Mouse (Mus musculus) testis, adult 2 months (tissue): ENCODE data around the gene Ube2e1. TPM values are rescaled to one million over a fixed set of nuclear protein-coding genes. Genes with fewer than 3 reads are reported as not detected.
"Not testable (repeated sequence)": the region's sequence is repeated elsewhere in the genome, so short reads cannot be mapped to it uniquely, and the experiment has no call there.

Experiments used
- H3K27ac ChIP-seq: fragments of 200-500 bp; 2 replicates; pipeline ENCODE4 v1.5.1; 2012; ENCODE audit warnings: low read depth, low read length; ENCODE audit not compliant: control insufficient read depth, insufficient read depth
- H3K27me3 ChIP-seq: fragments of 200-500 bp; 2 replicates; pipeline ENCODE4 v1.6.1; 2012; ENCODE audit warnings: mild to moderate bottlenecking, low read length, moderate library complexity; ENCODE audit not compliant: control insufficient read depth, insufficient read depth
- H3K36me3 ChIP-seq: fragments of 200-500 bp; 2 replicates; pipeline ENCODE4 v1.6.1; 2012; ENCODE audit warnings: mild to moderate bottlenecking, low read length; ENCODE audit not compliant: control insufficient read depth, insufficient read depth
- H3K4me1 ChIP-seq: fragments of 200-500 bp; 2 replicates; pipeline ENCODE4 v1.6.1; 2012; ENCODE audit warnings: low read length; ENCODE audit not compliant: control insufficient read depth, insufficient read depth
- H3K4me3 ChIP-seq: fragments of 200-500 bp; 2 replicates; pipeline ENCODE4 v1.5.1; 2012; ENCODE audit warnings: low read depth, mild to moderate bottlenecking, low read length, moderate library complexity, mixed read lengths; ENCODE audit not compliant: control insufficient read depth
- CTCF ChIP-seq: fragments of 200-500 bp; IDR thresholded peaks from 2 replicates; pipeline ENCODE4 v1.5.1; 2012; ENCODE audit warnings: low read depth, mild to moderate bottlenecking, inconsistent platforms, low read length, moderate library complexity; ENCODE audit not compliant: control insufficient read depth, insufficient read depth, insufficient replicate concordance
- POLR2A ChIP-seq: fragments of 200-500 bp; IDR thresholded peaks from 2 replicates; pipeline ENCODE4 v1.6.1; 2012; ENCODE audit warnings: low read depth, mild to moderate bottlenecking, inconsistent platforms, low read length, moderate library complexity; ENCODE audit not compliant: control insufficient read depth
- polyA plus RNA-seq: library from polyadenylated mRNA; depleted of rRNA; stranded (reverse); fragments of >200 nt; gene quantifications from 2 replicates; pipeline ENCODE4 v1.2.3, GENCODE M21; 2012

Gene Ube2e1
- polyA plus RNA-seq, 1 experiment: 27.3 TPM

DNA sequence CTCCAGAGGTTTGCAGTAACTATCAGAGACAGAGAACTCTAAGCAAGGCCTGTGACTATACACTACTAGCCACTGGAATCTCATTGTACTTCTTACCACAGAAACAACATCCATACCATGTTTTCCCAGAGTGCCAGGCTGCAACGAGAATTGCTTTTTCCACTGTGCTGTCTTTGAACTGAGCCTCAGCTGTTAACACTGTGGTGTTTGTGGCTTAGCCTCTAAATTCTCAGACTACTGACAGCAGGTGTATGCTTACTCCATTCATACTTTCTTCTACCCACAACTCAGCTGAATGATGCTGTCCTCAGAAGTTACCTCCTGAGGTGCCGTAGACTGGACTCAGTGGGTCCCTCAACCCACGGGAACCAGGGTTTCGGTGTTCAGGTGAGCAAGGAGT, 89.9 kb downstream of the Ube2e1 start:
- H3K4me1 ChIP-seq: peaks cover 4% of the 10 kb centered on the region
- TF ChIP-seq POLR2A (no peak), CTCF (no peak)
- no peak overlapping the region for H3K27ac ChIP-seq
- no peaks in the 10 kb centered on the region for H3K27me3 ChIP-seq
- no peaks in the 10 kb centered on the region for H3K36me3 ChIP-seq
- H3K4me3 ChIP-seq: no peak overlapping the region

DNA sequence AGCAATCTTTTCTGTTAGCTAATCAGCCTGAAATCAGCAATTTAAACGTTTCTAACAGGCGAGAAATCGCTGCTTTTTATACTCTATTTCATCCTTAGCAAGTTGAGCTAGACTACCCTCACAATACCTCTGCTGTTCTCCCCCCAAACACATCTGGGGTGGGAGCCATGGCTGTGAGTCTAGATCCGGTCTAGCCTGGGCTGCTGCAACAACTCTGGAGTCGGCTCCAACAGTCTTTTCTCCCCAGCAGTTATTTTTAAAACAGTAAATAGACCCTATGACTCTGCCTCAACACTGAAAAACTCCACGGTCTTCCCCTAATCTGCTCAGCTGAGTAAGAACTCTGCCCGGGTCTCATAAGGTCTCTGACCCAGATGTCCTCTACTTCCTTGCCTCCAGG, 91.5 kb downstream of the Ube2e1 start:
- H3K27ac ChIP-seq: no peak overlapping the region
- no peak overlapping the region for H3K4me3 ChIP-seq
- no peaks in the 10 kb centered on the region for H3K27me3 ChIP-seq
- peaks cover 4% of the 10 kb centered on the region for H3K4me1 ChIP-seq
- no peaks in the 10 kb centered on the region for H3K36me3 ChIP-seq
- TF ChIP-seq CTCF (no peak), POLR2A (no peak)

DNA sequence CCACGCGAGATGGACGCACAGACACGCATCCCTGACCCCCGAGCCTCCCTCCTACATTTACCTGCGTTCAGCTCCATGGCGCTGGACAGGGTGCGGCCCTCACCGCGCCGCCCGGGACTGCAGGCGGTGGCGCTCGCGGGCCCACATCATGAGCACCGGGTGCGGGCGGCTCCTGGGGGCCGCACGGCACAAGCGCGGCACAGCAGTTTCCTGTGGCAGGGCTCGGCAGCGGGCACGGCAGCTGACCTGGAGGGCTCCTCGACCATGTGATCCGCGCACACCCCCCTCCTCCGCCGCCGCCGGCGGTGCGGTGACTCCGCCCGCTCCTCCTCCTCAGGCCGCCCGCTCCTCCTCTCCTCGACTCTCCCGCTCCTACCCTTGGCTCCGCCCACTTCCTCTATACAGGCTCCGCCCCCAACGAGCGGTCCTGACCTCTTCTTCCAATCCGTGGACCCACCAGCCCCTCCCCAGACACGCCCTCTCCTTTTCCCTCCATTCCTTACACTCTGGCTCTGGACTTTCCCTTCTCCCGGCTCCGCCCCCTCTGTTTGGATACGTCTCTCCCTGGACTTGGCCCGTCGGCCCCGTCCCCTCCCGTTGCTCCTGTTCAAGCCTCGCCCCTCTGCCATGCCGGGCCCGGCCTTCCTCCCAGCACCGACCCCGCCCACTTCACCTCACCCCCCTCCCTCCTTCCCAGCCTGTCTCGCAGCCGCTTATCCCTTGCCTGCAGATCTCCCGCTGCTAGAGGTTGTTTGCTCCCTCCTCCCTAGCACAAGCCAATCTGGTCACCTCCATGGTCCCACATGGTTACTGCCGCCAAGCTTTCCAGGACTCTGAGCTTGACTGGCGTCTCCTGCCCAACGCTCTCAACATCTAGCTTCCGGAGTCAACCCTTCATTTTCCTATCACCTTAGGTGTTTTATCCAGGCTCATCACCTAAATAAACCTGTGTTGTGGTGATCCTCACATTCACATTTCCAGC, 92.6 kb downstream of the Ube2e1 start, which contains the start of gene Nr1d2:
TSS of gene Nr1d2 (minus strand) at position 378 of the 982 bp plus-strand sequence.
- Histone ChIP-seq H3K27me3 (no peaks in the 10 kb centered on the region), H3K36me3 (no peaks in the 10 kb centered on the region), H3K4me3 (peak within 1 kb of the TSS; percentile 96), H3K27ac (peak within 1 kb of the TSS; percentile 96), H3K4me1 (peaks cover 4% of the 10 kb centered on the region)
- TF ChIP-seq CTCF (no peak), POLR2A (peak; percentile 68)

DNA sequence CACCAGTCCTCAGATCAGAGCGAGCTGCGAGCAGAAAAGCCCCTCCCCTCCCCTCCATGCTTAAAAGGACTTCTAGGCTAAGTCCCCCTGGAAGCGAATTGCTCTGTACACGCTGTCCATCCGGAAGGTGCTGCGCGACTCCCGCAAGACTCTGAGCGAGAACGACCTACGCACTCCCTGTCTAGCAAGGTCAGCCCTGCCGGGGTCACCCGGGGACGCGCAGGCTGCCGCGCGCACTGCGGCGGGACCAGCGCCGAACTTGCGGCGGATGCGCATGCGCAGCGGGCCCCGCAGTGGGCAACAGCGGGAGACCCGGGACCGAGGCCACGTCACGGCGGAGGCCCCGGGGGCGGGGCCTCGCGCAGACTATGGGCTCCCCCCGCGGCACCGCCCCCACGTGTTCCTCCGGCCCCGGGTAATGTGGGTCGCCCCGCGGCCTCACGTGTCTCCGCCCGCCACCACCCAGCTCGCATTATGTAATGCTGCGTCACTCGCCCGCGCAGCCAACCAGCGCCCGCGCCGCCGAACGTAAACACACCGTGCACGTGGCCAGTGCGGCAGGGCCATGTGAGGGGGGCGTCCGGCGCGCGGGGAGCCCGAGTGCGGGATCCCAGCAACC, 93.4 kb downstream of the Ube2e1 start:
- peak overlapping the region; percentile 96 for H3K27ac ChIP-seq
- no peaks in the 10 kb centered on the region for H3K27me3 ChIP-seq
- H3K4me3 ChIP-seq: peak overlapping the region; percentile 96
- H3K36me3 ChIP-seq: no peaks in the 10 kb centered on the region
- H3K4me1 ChIP-seq: peaks cover 4% of the 10 kb centered on the region
- TF ChIP-seq CTCF (no peak), POLR2A (no peak)

DNA sequence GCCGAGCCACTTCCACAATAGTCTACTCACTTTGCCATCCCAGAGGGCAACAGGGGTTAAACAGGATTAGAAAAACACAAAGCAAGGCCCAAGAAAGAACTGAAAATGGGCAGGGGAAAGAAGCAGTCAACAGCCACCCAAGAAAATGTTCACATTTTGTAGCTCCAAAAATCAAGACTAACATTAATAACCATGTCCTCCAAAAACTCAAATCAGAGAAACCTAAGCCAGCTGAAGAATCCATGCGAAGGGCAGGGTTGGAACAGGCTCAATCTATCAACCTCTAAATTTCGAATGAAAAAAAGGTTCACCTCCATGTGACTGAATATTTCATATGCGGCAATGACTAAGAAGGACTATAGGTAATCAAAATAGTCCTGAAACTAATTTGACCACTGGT, 94.3 kb downstream of the Ube2e1 start:
- H3K27me3 ChIP-seq: no peaks in the 10 kb centered on the region
- H3K4me3 ChIP-seq: no peak overlapping the region
- no peak overlapping the region for H3K27ac ChIP-seq
- TF ChIP-seq POLR2A (no peak), CTCF (no peak)
- no peaks in the 10 kb centered on the region for H3K36me3 ChIP-seq
- peaks cover 4% of the 10 kb centered on the region for H3K4me1 ChIP-seq

DNA sequence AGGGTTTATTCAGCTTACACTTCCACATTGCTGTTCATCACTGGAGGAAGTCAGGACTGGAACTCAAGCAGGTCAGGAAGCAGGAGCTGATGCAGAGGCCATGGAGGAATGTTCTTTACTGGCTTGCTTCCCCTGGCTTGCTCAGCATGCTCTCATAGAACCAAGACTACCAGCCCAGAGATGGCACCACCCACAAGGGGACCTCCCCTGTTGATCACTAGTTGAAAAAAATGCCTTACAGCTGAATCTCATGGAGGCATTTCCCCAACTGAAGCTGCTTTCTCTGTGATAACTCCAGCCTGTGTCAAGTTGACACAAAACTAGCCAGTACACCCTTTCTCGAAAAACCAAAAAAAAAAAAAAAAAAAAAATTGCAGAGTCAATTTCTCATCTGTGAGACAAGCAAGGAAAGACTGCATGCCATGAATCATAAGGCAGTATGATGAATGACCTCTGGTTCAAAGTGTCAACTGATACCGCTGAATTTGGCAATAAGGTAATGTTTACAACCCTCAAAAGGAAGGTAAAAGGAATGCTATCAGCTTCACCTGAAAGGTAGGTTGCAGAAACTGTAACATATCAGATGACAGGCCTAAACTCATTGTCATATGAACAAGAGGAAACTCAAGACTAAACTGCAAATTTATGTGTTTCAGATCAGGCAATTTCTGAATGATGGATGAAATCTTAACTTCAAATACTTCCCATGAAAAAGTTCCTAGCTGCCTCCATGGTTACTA, 95.0 kb downstream of the Ube2e1 start:
- not testable (repeated sequence) for H3K4me1 ChIP-seq, H3K27me3 ChIP-seq, H3K27ac ChIP-seq, H3K4me3 ChIP-seq, H3K36me3 ChIP-seq
